In the genomic region with DNA sequence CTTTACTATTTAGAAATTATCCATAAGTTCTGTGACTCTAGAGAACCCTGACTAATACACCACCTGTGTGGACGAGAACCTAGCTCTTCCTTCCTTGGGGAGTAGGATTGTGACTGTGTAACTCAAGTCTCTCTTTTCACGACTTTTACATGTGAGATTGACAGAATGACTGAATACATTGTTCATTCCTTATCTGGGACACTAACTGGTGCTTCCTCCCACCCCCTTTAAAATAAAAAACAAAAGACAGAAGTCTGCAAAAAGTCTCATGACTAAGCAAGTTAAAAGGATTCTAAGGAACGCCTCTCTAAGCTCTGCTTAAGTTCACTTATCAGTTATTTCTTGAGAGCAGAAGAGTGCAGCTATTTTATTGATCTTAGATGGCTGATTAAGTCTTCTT, we compare ENCODE assay signal across 26 mouse cellular contexts.
"Had no signal": no experiment of that assay in that cellular context is flagged by ENCODE, and none has a peak within 500 bp of the region (broad histone marks: within the 10 kb centered on the region; RNA-seq: fewer than 3 reads in every experiment).

No protein-coding gene starts in this region.

- H3K27ac ChIP-seq: heart, adult 2 months; heart, embryonic 13.5 days; heart, embryonic 15.5 days; hindbrain, embryonic 13.5 days; hindbrain, embryonic 15.5 days; hindbrain, postnatal 0 days; kidney, embryonic 15.5 days; kidney, postnatal 0 days; limb, embryonic 13.5 days; limb, embryonic 15.5 days; liver, embryonic 13.5 days had no signal

- H3K27me3 ChIP-seq: heart, embryonic 13.5 days; heart, embryonic 15.5 days; hindbrain, embryonic 13.5 days; hindbrain, embryonic 15.5 days; kidney, embryonic 15.5 days; limb, embryonic 13.5 days; limb, embryonic 15.5 days; liver, embryonic 13.5 days had no signal

- ATAC-seq: hindbrain, postnatal 0 days; intestine, embryonic 16.5 days had no signal

- H3K4me1 ChIP-seq: heart, embryonic 13.5 days; heart, embryonic 15.5 days; hindbrain, embryonic 13.5 days; hindbrain, embryonic 15.5 days; kidney, embryonic 15.5 days; limb, embryonic 13.5 days; limb, embryonic 15.5 days; liver, embryonic 13.5 days had no signal

- H3K4me2 ChIP-seq: heart, embryonic 11.5 days; heart, embryonic 13.5 days; heart, embryonic 15.5 days; hindbrain, embryonic 13.5 days; hindbrain, embryonic 15.5 days; kidney, embryonic 15.5 days; limb, embryonic 13.5 days; limb, embryonic 15.5 days; liver, embryonic 13.5 days had no signal

- H3K9me3 ChIP-seq: heart, embryonic 13.5 days; heart, embryonic 15.5 days; hindbrain, embryonic 13.5 days; hindbrain, embryonic 15.5 days; kidney, embryonic 15.5 days; limb, embryonic 13.5 days; limb, embryonic 15.5 days; liver, embryonic 13.5 days had no signal

- H3K9ac ChIP-seq: heart, embryonic 13.5 days; heart, embryonic 15.5 days; hindbrain, embryonic 13.5 days; hindbrain, embryonic 15.5 days; kidney, embryonic 15.5 days; limb, embryonic 13.5 days; limb, embryonic 15.5 days; liver, embryonic 13.5 days had no signal

- H3K36me3 ChIP-seq: heart, embryonic 13.5 days; heart, embryonic 15.5 days; hindbrain, embryonic 13.5 days; hindbrain, embryonic 15.5 days; kidney, embryonic 15.5 days; limb, embryonic 13.5 days; limb, embryonic 15.5 days; liver, embryonic 13.5 days had no signal

- DNase-seq: gastrocnemius, postnatal 14 days; gastrocnemius, postnatal 36 days; heart, adult 11 months; heart, adult 2 months; heart, postnatal 14 days; heart, postnatal 36 days; kidney, adult 11 months; kidney, adult 2 months; kidney, adult 9 months; kidney, postnatal 14 days; kidney, postnatal 36 days; layer of hippocampus, adult 9-11 months; layer of hippocampus, postnatal 36 days; left cerebral cortex, postnatal 4 days; liver, embryonic 13.5 days had no signal

- H3K4me3 ChIP-seq: heart, adult 2 months; heart, embryonic 13.5 days; heart, embryonic 15.5 days; hindbrain, embryonic 13.5 days; hindbrain, embryonic 15.5 days; kidney, embryonic 15.5 days; limb, embryonic 13.5 days; limb, embryonic 15.5 days; liver, embryonic 13.5 days had no signal
